Mouse (Mus musculus) activated CD4-positive, CD25-positive, alpha-beta regulatory T cell, adult 4 months (primary cell): ENCODE results near the gene Sfxn4. TPM values are rescaled to one million over a fixed set of nuclear protein-coding genes. Genes with fewer than 3 reads are reported as not detected.

Experiments used
- ATAC-seq: one replicate; pipeline ENCODE4 v1.8.0; 2017
- polyA plus RNA-seq, 2 experiments: library from polyadenylated mRNA; unstranded; fragments of 100-300 nt; shearing (Covaris generic); gene quantifications; one replicate each; pipeline ENCODE4 v1.2.1; 2017

Sfxn4 gene
- polyA plus RNA-seq, 2 experiments from 2014 or later = 2.5 to 2.9 TPM

DNA sequence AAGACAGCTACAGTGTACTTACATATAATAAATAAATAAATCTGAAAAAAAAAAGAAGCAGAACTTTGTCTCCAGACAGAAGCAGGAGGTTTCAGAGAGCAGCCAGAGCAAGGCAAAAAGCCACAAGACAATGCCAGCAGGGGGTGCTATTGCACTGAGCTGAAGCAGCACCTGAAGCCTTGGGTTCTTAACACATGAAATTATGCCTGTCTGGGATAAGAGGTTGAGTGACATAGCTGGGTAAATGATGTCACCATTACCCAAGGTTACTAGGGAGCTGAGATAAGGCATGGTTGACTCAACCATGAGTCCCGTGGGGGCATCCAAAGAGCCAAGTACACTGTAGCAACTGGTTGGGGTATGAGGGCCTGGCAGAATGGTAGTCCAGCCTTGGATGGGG, 23.5 kb downstream of the Sfxn4 start:
- peak; percentile 56 for ATAC-seq

- ATAC-seq = no peak
Observed at GRCm38 (mm10) chr19:60818677-60819076, 42.6 kb downstream of the Sfxn4 start.

- no peak for ATAC-seq
Observed at GRCm38 (mm10) chr19:60813133-60813532, 48.1 kb downstream of the Sfxn4 start.

- ATAC-seq = no peak
Observed at GRCm38 (mm10) chr19:60812036-60812389, 49.3 kb downstream of the Sfxn4 start.

GRCm38 (mm10) chr19:60811098-60812035, 49.9 kb downstream of the Sfxn4 start, which contains the start of gene Fam45a:
Gene Fam45a, plus strand, starts transcription at chr19:60811585.
- peak; percentile 100 for ATAC-seq

DNA sequence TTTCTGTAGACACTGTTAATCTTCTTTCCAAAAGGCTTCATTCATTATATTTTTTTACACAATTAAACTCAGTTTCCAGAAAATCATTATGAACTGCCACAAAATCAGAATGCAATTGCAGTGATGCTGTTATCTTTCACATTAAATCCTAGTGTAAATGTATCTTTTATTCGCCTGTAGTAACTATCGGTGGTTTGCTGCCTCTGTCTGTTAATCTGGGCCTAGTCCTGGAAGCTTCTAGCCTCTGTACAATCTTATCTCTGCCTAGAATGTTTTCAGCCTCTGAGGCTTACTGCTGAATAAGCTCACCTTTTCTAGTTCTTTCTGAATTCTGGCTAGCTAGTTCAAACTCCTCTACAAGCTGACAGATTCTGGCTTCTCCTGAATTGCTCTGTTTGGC, 51.4 kb downstream of the Sfxn4 start:
- ATAC-seq = no peak

DNA sequence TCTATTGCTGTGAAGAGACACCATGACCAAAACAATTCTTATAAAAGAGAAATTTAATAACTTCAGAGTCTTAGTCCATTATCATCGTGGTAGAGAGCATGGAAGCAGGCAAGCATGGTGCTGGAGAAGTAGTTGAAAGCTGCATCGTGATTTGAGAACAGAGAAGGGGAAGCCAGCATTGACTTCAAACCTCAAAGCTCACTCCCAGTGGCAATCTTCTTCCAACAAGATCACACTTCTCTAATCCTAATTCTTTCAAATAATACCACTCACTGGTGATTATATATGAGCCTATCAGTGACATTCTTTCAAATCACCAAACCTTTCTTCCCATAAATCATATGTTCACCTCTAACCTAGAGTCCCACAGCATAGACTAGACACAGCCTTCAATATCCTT, 56.4 kb downstream of the Sfxn4 start:
- no peak for ATAC-seq

GRCm38 (mm10) chr19:60799867-60800569, 61.3 kb downstream of the Sfxn4 start:
- no peak for ATAC-seq

- ATAC-seq = no peak
Observed at GRCm38 (mm10) chr19:60797415-60797814, 63.9 kb downstream of the Sfxn4 start.

GRCm38 (mm10) chr19:60795244-60795643, 66.0 kb downstream of the Sfxn4 start:
- ATAC-seq = no peak

DNA sequence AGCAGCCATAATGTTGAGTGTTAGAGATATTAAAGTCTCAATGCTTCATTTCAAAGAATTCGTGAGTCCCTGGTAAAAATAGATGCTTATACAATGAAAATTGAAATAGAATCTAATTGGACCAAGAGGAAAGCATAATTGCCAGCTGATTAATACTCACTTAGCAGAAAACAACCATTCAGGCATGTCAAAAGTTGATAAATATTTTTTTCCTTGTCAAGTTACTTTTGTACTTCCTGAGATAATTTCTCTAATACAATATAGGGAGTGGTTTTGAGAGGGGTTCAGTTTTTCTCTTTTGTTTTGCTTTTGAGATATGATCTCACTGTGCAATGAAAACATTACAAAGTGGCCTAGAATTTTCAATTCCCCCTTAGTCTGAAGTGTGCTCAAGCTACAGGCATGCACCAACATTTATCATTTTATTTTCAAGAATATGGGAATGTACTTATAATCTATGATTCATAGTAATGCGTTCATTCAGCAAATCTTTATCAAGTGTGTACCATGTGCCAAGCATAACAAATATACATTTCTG, 68.0 kb downstream of the Sfxn4 start:
- no peak for ATAC-seq

GRCm38 (mm10) chr19:60791164-60791563, 70.1 kb downstream of the Sfxn4 start:
- no peak for ATAC-seq

- peak; percentile 84 for ATAC-seq
Observed at GRCm38 (mm10) chr19:60790551-60791161, 70.6 kb downstream of the Sfxn4 start, which contains the start of gene Eif3a. Gene Eif3a, minus strand, starts transcription at chr19:60790658.

- peak; percentile 55 for ATAC-seq
Observed at GRCm38 (mm10) chr19:60789919-60790506, 71.3 kb downstream of the Sfxn4 start.

GRCm38 (mm10) chr19:60789452-60789851, 71.8 kb downstream of the Sfxn4 start:
- no peak for ATAC-seq

DNA sequence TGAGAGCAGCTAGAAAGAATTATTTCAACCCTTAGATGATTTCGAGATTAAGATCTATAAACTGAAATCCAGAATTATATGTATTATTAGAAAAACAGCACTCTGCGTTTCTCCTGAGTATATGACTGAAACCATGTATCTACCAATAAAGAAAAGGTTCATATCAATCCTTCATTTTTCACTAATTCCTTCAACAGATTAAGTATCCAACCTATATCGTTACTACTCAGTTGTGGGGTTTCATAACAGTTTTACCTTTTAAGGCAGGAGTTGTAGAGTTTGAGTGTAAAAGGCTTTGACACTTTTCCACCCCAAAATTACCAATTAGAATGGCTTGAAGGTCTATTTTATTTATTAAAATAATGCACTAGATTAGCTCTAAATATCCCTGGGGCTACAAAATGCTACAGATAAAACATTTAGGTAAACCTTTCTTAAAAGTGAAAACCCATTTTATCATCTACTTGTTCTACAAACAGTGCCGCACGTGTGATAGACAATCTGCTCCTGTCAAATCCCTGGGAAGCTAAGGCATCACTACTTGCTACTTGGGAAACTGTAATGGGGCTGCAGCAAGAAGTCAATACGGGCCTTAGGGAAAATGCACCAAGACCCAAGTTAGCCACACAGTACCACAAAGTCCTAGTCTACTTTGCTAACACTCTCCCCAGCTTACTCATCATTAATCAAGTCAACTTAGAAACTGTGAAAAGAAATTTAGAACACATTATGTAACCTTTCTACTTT, 72.9 kb downstream of the Sfxn4 start:
- no peak for ATAC-seq

- ATAC-seq = no peak
Observed at GRCm38 (mm10) chr19:60787465-60788150, 73.7 kb downstream of the Sfxn4 start.
